Mouse (Mus musculus) C2C12 (cell line): ENCODE data around the gene Olfr59. TPM values are rescaled to one million over a fixed set of nuclear protein-coding genes. Genes with fewer than 3 reads are reported as not detected.

Experiments
- H3K27me3 ChIP-seq: one replicate; pipeline ENCODE4 v1.6.1; 2011; ENCODE audit not compliant: control insufficient read depth, insufficient read depth, insufficient read length
- H3K36me3 ChIP-seq: one replicate; pipeline ENCODE4 v1.6.1; 2011; ENCODE audit not compliant: control insufficient read depth, insufficient read depth
- H3K4me3 ChIP-seq: one replicate; pipeline ENCODE4 v1.5.1; 2011; ENCODE audit warnings: mild to moderate bottlenecking, control low read depth; ENCODE audit not compliant: poor library complexity, insufficient read depth, severe bottlenecking
- H3K79me2 ChIP-seq: one replicate; pipeline ENCODE4 v1.6.1; 2011; ENCODE audit not compliant: control insufficient read depth, insufficient read depth
- H3K79me3 ChIP-seq: one replicate; pipeline ENCODE4 v1.6.1; 2011; ENCODE audit warnings: low read depth, control low read depth
- H3ac ChIP-seq: one replicate; pipeline ENCODE3; 2011; ENCODE audit warnings: low read depth; ENCODE audit not compliant: control insufficient read depth, insufficient read length
- CEBPB ChIP-seq: IDR thresholded peaks from one replicate; pipeline ENCODE4 v1.6.1; 2011; ENCODE audit warnings: low read depth, mild to moderate bottlenecking, control low read depth, moderate library complexity
- CTCF ChIP-seq: IDR thresholded peaks from one replicate; pipeline ENCODE4 v1.5.1; 2011; ENCODE audit not compliant: control insufficient read depth, insufficient read depth, insufficient read length
- FOSL1 ChIP-seq: IDR thresholded peaks from one replicate; pipeline ENCODE4 v1.8.0; 2011; ENCODE audit warnings: mild to moderate bottlenecking, low read length; ENCODE audit not compliant: poor library complexity, insufficient read depth, severe bottlenecking
- MAX ChIP-seq: IDR thresholded peaks from one replicate; pipeline ENCODE4 v1.6.1; 2011; ENCODE audit warnings: mild to moderate bottlenecking, control low read depth
- MYOD1 ChIP-seq: IDR thresholded peaks from one replicate; pipeline ENCODE4 v1.6.1; 2011; ENCODE audit warnings: low read depth; ENCODE audit not compliant: control insufficient read depth, insufficient read length
- MYOG ChIP-seq: IDR thresholded peaks from one replicate; pipeline ENCODE4 v1.6.1; 2011; ENCODE audit not compliant: control insufficient read depth, insufficient read length; ENCODE audit errors: extremely low read depth
- USF1 ChIP-seq: IDR thresholded peaks from one replicate; pipeline ENCODE4 v1.6.1; 2011; ENCODE audit warnings: low read depth, mild to moderate bottlenecking, control low read depth, moderate library complexity
- long read RNA-seq, 2 experiments: library from polyadenylated mRNA; unstranded; transcript quantifications; one replicate each; pipeline ENCODE4 v2.0.0; 2019 to 2020
- polyA plus RNA-seq: library from polyadenylated mRNA; unstranded; fragments of >200 nt; fragmentation: generic; extraction: Trizol; gene quantifications from one replicate; pipeline ENCODE4 v1.2.1, GENCODE M21; 2012; ENCODE audit warnings: missing spikeins

Olfr59 gene
- not detected for polyA plus RNA-seq
- long read RNA-seq, experiment 1 = 0 reads
- long read RNA-seq, experiment 2 = 0 reads

GRCm38 (mm10) chr11:74283436-74283835 lies at the start of gene Olfr59:
Gene Olfr59, plus strand, starts transcription at chr11:74283736.
- H3K36me3 ChIP-seq = no peaks in the 10 kb centered on the region
- no peaks in the 10 kb centered on the region for H3K27me3 ChIP-seq
- TF ChIP-seq CEBPB (no peak), CTCF (no peak)

GRCm38 (mm10) chr11:74241201-74241600 lies 42.3 kb upstream of the Olfr59 start:
- Histone ChIP-seq H3K27me3 (no peaks in the 10 kb centered on the region), H3K79me3 (no peaks in the 10 kb centered on the region), H3ac (no peak overlapping the region), H3K79me2 (no peaks in the 10 kb centered on the region), H3K4me3 (no peak overlapping the region), H3K36me3 (no peaks in the 10 kb centered on the region)
- TF ChIP-seq MYOD1 (no peak), USF1 (no peak), FOSL1 (no peak), MAX (no peak), CTCF (no peak), MYOG (no peak), CEBPB (no peak)

More at GRCm38 (mm10) chr11:74283436-74283835, at the start of gene Olfr59:
- no peak within 1 kb of the TSS for H3K4me3 ChIP-seq
- no peak within 1 kb of the TSS for H3ac ChIP-seq
- H3K79me2 ChIP-seq = no peaks in the 10 kb centered on the region
- no peaks in the 10 kb centered on the region for H3K79me3 ChIP-seq

DNA sequence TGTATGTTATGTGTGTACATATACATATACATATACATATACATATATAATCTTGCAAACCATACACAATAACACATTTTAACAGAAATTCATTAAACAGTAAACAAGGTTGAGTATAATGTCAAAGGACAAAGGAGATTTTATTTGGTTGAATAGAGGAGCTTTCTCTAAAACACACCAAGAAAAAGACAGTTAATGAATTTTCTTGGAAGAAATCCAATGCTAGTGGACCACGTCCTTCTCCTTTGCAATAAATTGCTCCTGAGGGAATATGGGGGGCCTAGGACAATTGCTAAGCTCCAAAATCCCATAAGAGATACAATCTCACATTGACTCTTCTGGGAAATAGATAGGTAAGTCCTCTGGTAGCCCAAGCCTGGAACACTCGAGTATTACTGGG lies 24.0 kb upstream of the Olfr59 start, which contains the start of gene Olfr406:
TSS of gene Olfr406 (plus strand) at position 301 of the 400 bp plus-strand sequence.
- Histone ChIP-seq H3K36me3 (no peaks in the 10 kb centered on the region), H3ac (no peak within 1 kb of the TSS), H3K79me3 (no peaks in the 10 kb centered on the region), H3K4me3 (no peak within 1 kb of the TSS), H3K27me3 (no peaks in the 10 kb centered on the region), H3K79me2 (no peaks in the 10 kb centered on the region)
- TF ChIP-seq MAX (no peak), MYOD1 (no peak), MYOG (no peak), CEBPB (no peak)

DNA sequence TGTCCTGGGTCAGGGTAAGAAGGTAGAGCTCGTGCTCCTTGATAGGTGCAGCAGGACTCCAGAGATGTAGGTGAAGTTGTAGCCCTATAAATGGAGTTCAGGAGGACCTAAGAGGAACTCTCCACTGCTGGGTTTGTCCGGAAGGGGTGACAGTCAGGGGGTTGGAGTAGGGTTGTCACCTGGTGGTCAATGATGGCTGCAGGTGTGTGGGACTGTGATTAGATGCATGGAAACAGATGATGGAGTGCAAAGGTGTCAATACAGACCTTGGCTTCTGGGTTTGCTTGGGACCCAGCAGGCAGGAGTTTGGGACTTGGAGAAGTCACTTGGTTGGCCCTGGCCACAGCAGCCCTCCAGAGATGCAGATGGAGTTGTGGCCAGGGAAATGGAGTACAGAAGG lies 3.7 kb downstream of the Olfr59 start:
- H3K79me2 ChIP-seq = no peaks in the 10 kb centered on the region
- TF ChIP-seq USF1 = no peak
- no peak for TF ChIP-seq FOSL1
- TF ChIP-seq MYOD1 = no peak
- TF ChIP-seq MAX = no peak
- no peak for TF ChIP-seq CEBPB
- no peak for TF ChIP-seq CTCF
- TF ChIP-seq MYOG = no peak
- no peaks in the 10 kb centered on the region for H3K79me3 ChIP-seq
- H3K36me3 ChIP-seq = no peaks in the 10 kb centered on the region
- H3K27me3 ChIP-seq = no peaks in the 10 kb centered on the region
- H3K4me3 ChIP-seq = no peak overlapping the region
- no peak overlapping the region for H3ac ChIP-seq

GRCm38 (mm10) chr11:74326044-74326443 lies 42.5 kb downstream of the Olfr59 start:
- H3ac ChIP-seq = no peak overlapping the region
- no peaks in the 10 kb centered on the region for H3K27me3 ChIP-seq
- H3K36me3 ChIP-seq = no peaks in the 10 kb centered on the region
- TF ChIP-seq FOSL1 = no peak
- no peak for TF ChIP-seq CTCF
- no peak for TF ChIP-seq CEBPB
- TF ChIP-seq MYOG = no peak
- TF ChIP-seq MAX = no peak
- no peak for TF ChIP-seq MYOD1
- TF ChIP-seq USF1 = no peak
- H3K79me3 ChIP-seq = no peaks in the 10 kb centered on the region
- H3K79me2 ChIP-seq = no peaks in the 10 kb centered on the region
- H3K4me3 ChIP-seq = no peak overlapping the region

DNA sequence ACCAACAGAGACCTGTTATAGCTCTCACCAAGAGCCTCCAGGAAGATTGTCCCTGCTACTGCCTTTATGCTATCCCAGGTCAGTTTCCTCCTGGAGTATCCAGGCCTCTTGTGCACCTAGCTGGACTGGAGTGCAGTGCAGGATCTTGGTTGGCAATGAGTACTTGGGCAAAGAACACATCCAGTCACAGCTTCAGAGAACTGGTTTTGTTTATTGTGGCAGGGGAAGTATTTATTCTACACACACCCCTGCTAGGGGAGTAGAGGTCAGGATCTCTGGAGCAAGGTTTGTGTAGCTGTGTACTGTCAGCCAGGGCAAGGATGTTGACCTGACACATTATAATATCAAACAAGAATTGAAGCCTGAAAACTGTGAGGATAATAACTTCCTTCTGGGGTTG lies 45.2 kb downstream of the Olfr59 start:
- H3K27me3 ChIP-seq = no peaks in the 10 kb centered on the region
- no peaks in the 10 kb centered on the region for H3K79me3 ChIP-seq
- no peak for TF ChIP-seq MAX
- TF ChIP-seq USF1 = no peak
- no peak for TF ChIP-seq CTCF
- no peak for TF ChIP-seq MYOD1
- TF ChIP-seq FOSL1 = no peak
- no peak for TF ChIP-seq CEBPB
- TF ChIP-seq MYOG = no peak
- no peaks in the 10 kb centered on the region for H3K79me2 ChIP-seq
- H3K36me3 ChIP-seq = no peaks in the 10 kb centered on the region
- no peak overlapping the region for H3K4me3 ChIP-seq
- H3ac ChIP-seq = no peak overlapping the region
